Mouse (Mus musculus) myocyte (in vitro differentiated cells): Measurements from ENCODE around the gene Kif27. TPM values are rescaled to one million over a fixed set of nuclear protein-coding genes. Genes with fewer than 3 reads are reported as not detected.
"Not testable (repeated sequence)": the region's sequence is repeated elsewhere in the genome, so short reads cannot be mapped to it uniquely, and the experiment has no call there.

Source experiments
- H3K27me3 ChIP-seq: one replicate; pipeline ENCODE4 v1.6.1; 2011; ENCODE audit not compliant: control insufficient read depth, insufficient read depth, insufficient read length
- H3K36me3 ChIP-seq: one replicate; pipeline ENCODE4 v1.6.1; 2011; ENCODE audit not compliant: control insufficient read depth, insufficient read depth
- H3K4me2 ChIP-seq: one replicate; pipeline ENCODE4 v1.6.1; 2011; ENCODE audit warnings: low read depth, control low read depth
- H3K4me3 ChIP-seq: one replicate; pipeline ENCODE4 v1.5.1; 2011; ENCODE audit warnings: mild to moderate bottlenecking, control low read depth, moderate library complexity
- H3K79me2 ChIP-seq: one replicate; pipeline ENCODE4 v1.6.1; 2011; ENCODE audit not compliant: control insufficient read depth, insufficient read depth
- H3ac ChIP-seq: one replicate; pipeline ENCODE4 v1.6.1; 2011; ENCODE audit not compliant: control insufficient read depth, insufficient read length
- CEBPB ChIP-seq: IDR thresholded peaks from 2 replicates; pipeline ENCODE4 v1.6.1; 2011; ENCODE audit warnings: mild to moderate bottlenecking, moderate library complexity; ENCODE audit not compliant: poor library complexity, insufficient read depth, severe bottlenecking
- E2F4 ChIP-seq: IDR thresholded peaks from one replicate; pipeline ENCODE4 v1.6.1; 2011; ENCODE audit warnings: mild to moderate bottlenecking, control low read depth, moderate library complexity; ENCODE audit not compliant: insufficient read depth
- MAX ChIP-seq: IDR thresholded peaks from one replicate; pipeline ENCODE4 v1.6.1; 2011; ENCODE audit warnings: low read depth, mild to moderate bottlenecking, control low read depth
- MYOD1 ChIP-seq, 3 experiments: IDR thresholded peaks; one replicate each; pipeline ENCODE4 v1.6.1; 2011; ENCODE audit warnings: control low read depth in 2 of 3, low read depth in 2 of 3, mild to moderate bottlenecking in 2 of 3, moderate library complexity in 1 of 3; ENCODE audit not compliant: insufficient read length in 2 of 3, control insufficient read depth in 1 of 3
- MYOG ChIP-seq, 3 experiments: IDR thresholded peaks; one replicate each; pipeline ENCODE4 v1.6.1; 2011; ENCODE audit warnings: control low read depth in 2 of 3, low read depth in 2 of 3, mild to moderate bottlenecking in 2 of 3; ENCODE audit not compliant: insufficient read length in 2 of 3, control insufficient read depth in 1 of 3, insufficient read depth in 1 of 3
- POLR2A ChIP-seq: IDR thresholded peaks from one replicate; pipeline ENCODE4 v1.6.1; 2011; ENCODE audit warnings: low read depth, mild to moderate bottlenecking, control low read depth, moderate library complexity; ENCODE audit not compliant: insufficient read length
- POLR2AphosphoS2 ChIP-seq: IDR thresholded peaks from one replicate; pipeline ENCODE4 v1.6.1; 2011; ENCODE audit warnings: low read depth, control low read depth; ENCODE audit not compliant: insufficient read length
- REST ChIP-seq: IDR thresholded peaks from one replicate; pipeline ENCODE4 v1.6.1; 2011; ENCODE audit warnings: mild to moderate bottlenecking, control low read depth, moderate library complexity; ENCODE audit not compliant: insufficient read depth, insufficient read length
- SRF ChIP-seq: IDR thresholded peaks from one replicate; pipeline ENCODE4 v1.6.1; 2011; ENCODE audit warnings: low read depth; ENCODE audit not compliant: control insufficient read depth, insufficient read length
- TCF12 ChIP-seq: IDR thresholded peaks from one replicate; pipeline ENCODE4 v1.6.1; 2011; ENCODE audit warnings: mild to moderate bottlenecking, control low read depth; ENCODE audit not compliant: poor library complexity, insufficient read depth, severe bottlenecking
- TCF3 ChIP-seq: IDR thresholded peaks from one replicate; pipeline ENCODE4 v1.6.1; 2011; ENCODE audit warnings: low read depth, control low read depth; ENCODE audit not compliant: insufficient read length
- USF1 ChIP-seq: IDR thresholded peaks from one replicate; pipeline ENCODE4 v1.6.1; 2011; ENCODE audit warnings: low read depth, mild to moderate bottlenecking, control low read depth, moderate library complexity
- polyA plus RNA-seq: library from polyadenylated mRNA; unstranded; fragments of >200 nt; fragmentation: generic; extraction: Trizol; gene quantifications from one replicate; pipeline ENCODE4 v1.2.1, GENCODE M21; 2012; ENCODE audit warnings: missing spikeins

The Kif27 gene
- 0.08 TPM for polyA plus RNA-seq

DNA sequence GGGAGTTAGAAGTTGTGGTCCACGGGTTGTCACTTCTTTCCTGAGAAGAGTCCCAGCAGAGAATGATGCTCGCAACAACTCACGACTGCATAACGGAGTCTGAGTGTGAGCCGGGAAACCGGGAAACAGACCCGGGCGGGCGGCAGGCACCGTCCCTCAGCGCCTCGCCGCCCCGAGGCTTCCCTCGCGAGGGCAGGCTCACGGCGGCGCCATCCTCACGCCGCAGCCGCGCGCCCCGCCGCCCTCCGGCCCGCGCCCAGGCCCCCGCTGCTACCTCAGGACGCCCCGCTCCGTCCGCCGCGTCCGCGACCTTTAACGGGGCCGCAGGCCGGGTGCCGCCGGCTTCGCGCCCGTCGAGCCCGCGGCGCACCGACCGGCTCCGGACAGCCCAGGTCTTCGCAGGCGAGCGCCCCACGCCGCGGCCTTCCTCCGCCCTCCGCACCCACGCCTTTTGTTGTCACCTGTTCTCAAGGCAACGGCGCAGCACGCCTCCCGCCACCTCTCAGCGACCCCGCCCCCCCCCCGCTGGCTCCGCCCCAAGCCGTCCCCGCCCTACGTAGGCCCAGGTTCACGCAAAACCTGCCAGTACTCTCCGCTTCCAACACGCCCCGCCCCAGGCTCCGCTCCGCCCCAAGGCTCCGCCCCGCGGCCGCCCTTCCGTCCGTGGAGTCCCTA lies at the start of gene Kif27:
Gene Kif27 (minus strand): TSS at position 494 of the 675 bp plus-strand sequence.
- peak within 1 kb of the TSS; percentile 23 for H3ac ChIP-seq
- no peaks in the 10 kb centered on the region for H3K79me2 ChIP-seq
- TF ChIP-seq POLR2AphosphoS2 (no peak), MYOG (IDR thresholded peaks at IDR 0.05; ENCODE audit: control insufficient read depth in 1 of 3, insufficient read depth in 1 of 3, insufficient read length in 2 of 3, low read depth in 2 of 3) (no peak), MYOD1 (IDR thresholded peaks at IDR 0.05; ENCODE audit: control insufficient read depth in 1 of 3, insufficient read length in 2 of 3, low read depth in 2 of 3) (peak in 1 of 3 experiments; percentile 18)
- peak within 1 kb of the TSS; percentile 65 for H3K4me2 ChIP-seq
- no peaks in the 10 kb centered on the region for H3K27me3 ChIP-seq
- no peaks in the 10 kb centered on the region for H3K36me3 ChIP-seq
- H3K4me3 ChIP-seq = peak within 1 kb of the TSS; percentile 3

- Histone ChIP-seq H3K4me3 (peak within 1 kb of the TSS; percentile 79), H3K79me2 (peaks cover 73% of the 10 kb centered on the region), H3K4me2 (peak within 1 kb of the TSS; percentile 68), H3K36me3 (peaks cover 18% of the 10 kb centered on the region), H3ac (peak within 1 kb of the TSS; percentile 74)
- H3K27me3 ChIP-seq = not testable (repeated sequence)
Observed at GRCm38 (mm10) chr13:58403243-58403642, 44.3 kb upstream of the Kif27 start, which contains the start of gene Hnrnpk. Gene Hnrnpk, minus strand, starts transcription at chr13:58403343.

DNA sequence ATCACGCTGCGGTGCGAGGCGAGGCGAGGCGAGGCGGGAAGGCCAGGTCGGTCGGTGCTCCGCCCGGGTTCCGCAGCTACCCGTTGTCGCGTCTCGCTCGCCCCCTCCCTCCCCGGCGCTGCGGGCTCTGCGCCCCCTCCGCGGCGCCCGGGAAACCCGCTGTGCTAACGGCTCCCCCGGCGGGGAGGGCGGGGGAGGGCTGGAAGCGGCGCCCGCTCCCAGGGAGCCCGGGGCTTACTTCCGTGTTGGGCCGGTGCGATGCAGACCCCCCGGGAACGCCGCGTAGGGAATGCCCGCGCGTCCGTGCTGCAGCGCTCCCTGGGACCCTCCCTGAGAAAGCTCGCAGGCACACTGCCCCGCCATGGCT lies 43.8 kb upstream of the Kif27 start:
- TF ChIP-seq POLR2AphosphoS2 (no peak), MYOG (IDR thresholded peaks at IDR 0.05; ENCODE audit: control insufficient read depth in 1 of 3, insufficient read depth in 1 of 3, insufficient read length in 2 of 3, low read depth in 2 of 3) (peak in 1 of 3 experiments; percentile 0)
- H3K4me3 ChIP-seq = peak overlapping the region; percentile 79
- H3K79me2 ChIP-seq = peaks cover 78% of the 10 kb centered on the region

GRCm38 (mm10) chr13:58402003-58402743 lies 43.3 kb upstream of the Kif27 start, which contains the start of gene Rmi1:
Gene Rmi1, plus strand, starts transcription at chr13:58402248.
- peaks cover 28% of the 10 kb centered on the region for H3K36me3 ChIP-seq

More for the DNA sequence above, 43.8 kb upstream of the Kif27 start:
- Histone ChIP-seq H3ac (peak overlapping the region; percentile 74), H3K27me3 (no peaks in the 10 kb centered on the region), H3K4me2 (peak overlapping the region; percentile 68), H3K36me3 (peaks cover 23% of the 10 kb centered on the region)

DNA sequence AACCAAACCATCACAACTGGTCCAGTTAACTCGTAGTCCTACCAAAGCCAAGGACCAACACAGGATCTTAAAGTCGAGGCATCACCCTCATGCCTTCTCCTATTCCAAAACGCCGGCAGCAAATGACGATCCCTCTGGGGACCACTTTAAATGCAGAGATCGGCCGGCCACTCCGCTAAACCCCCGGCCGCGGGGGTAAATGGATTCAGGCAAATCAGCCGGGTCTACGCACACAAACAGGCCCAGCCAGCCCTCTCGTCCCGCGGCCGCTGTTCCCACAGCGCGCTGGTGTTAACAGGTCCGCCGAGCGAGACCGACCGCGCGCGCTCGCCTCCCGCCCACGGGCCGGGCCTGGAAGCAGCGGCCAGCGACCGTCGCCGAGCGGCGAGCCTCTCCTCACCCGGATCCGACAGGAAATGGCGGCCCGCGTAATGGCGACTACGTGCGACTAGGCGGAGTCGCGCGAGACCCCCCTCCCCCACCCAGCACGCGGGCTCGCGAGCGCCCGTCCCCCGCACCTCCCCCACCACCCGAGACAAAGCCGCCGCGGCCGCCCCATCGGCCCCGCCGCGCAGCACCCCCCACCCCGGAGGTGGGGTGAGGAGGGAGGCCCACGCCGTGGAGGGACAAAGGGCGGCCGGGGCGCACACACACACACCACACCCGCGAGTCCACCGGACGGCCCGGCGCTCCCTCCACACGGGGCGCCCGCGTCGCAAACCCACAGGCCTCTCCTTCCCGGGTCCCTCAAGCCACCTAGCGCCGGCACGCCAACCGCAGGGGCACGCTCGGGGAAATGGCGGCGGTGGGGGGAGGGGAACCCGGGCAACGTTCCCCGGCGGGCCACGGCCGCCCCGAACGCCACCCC lies 42.4 kb upstream of the Kif27 start:
- peak overlapping the region; percentile 79 for H3K4me3 ChIP-seq

More at GRCm38 (mm10) chr13:58402003-58402743, 43.3 kb upstream of the Kif27 start, which contains the start of gene Rmi1:
- Histone ChIP-seq H3ac (peak within 1 kb of the TSS; percentile 74), H3K79me2 (peaks cover 84% of the 10 kb centered on the region), H3K4me2 (peak within 1 kb of the TSS; percentile 72), H3K27me3 (no peaks in the 10 kb centered on the region), H3K4me3 (peak within 1 kb of the TSS; percentile 79)
- peak; percentile 54 for TF ChIP-seq REST
- TF ChIP-seq TCF3 = no peak
- TF ChIP-seq POLR2A = peak; percentile 77
- TF ChIP-seq E2F4 = peak; percentile 60
- TF ChIP-seq POLR2AphosphoS2 = peak; percentile 92
- TF ChIP-seq USF1 = peak; percentile 93
- no peak for TF ChIP-seq MYOG (IDR thresholded peaks at IDR 0.05; ENCODE audit: control insufficient read depth in 1 of 3, insufficient read depth in 1 of 3, insufficient read length in 2 of 3, low read depth in 2 of 3)
- no peak for TF ChIP-seq MAX
- peak in 1 of 3 experiments; percentile 13 for TF ChIP-seq MYOD1 (IDR thresholded peaks at IDR 0.05; ENCODE audit: control insufficient read depth in 1 of 3, insufficient read length in 2 of 3, low read depth in 2 of 3)
- no peak for TF ChIP-seq TCF12
- TF ChIP-seq SRF = no peak
- no peak for TF ChIP-seq CEBPB

More for the DNA sequence above, 42.4 kb upstream of the Kif27 start:
- H3K36me3 ChIP-seq = peaks cover 36% of the 10 kb centered on the region
- peak overlapping the region; percentile 72 for H3K4me2 ChIP-seq
- H3ac ChIP-seq = peak overlapping the region; percentile 74
- TF ChIP-seq TCF3 = no peak
- peak in 1 of 3 experiments; percentile 2 for TF ChIP-seq MYOD1 (IDR thresholded peaks at IDR 0.05; ENCODE audit: control insufficient read depth in 1 of 3, insufficient read length in 2 of 3, low read depth in 2 of 3)
- TF ChIP-seq SRF = no peak
- no peak for TF ChIP-seq CEBPB
- peak; percentile 86 for TF ChIP-seq POLR2AphosphoS2
- peak in 1 of 3 experiments; percentile 11 for TF ChIP-seq MYOG (IDR thresholded peaks at IDR 0.05; ENCODE audit: control insufficient read depth in 1 of 3, insufficient read depth in 1 of 3, insufficient read length in 2 of 3, low read depth in 2 of 3)
- no peak for TF ChIP-seq MAX
- TF ChIP-seq TCF12 = no peak
- no peak for TF ChIP-seq E2F4
- TF ChIP-seq POLR2A = peak; percentile 71
- TF ChIP-seq USF1 = no peak
- no peak for TF ChIP-seq REST
- no peaks in the 10 kb centered on the region for H3K27me3 ChIP-seq
- peaks cover 86% of the 10 kb centered on the region for H3K79me2 ChIP-seq
